Mouse (Mus musculus) C2C12 (cell line): ENCODE measurements around the gene Dido1.

Experiments used
- CEBPB ChIP-seq: IDR thresholded peaks from one replicate; pipeline ENCODE4 v1.6.1; 2011; ENCODE audit warnings: low read depth, mild to moderate bottlenecking, control low read depth, moderate library complexity
- CTCF ChIP-seq: IDR thresholded peaks from one replicate; pipeline ENCODE4 v1.5.1; 2011; ENCODE audit not compliant: control insufficient read depth, insufficient read depth, insufficient read length
- MYOD1 ChIP-seq: IDR thresholded peaks from one replicate; pipeline ENCODE4 v1.6.1; 2011; ENCODE audit warnings: low read depth; ENCODE audit not compliant: control insufficient read depth, insufficient read length
- USF1 ChIP-seq: IDR thresholded peaks from one replicate; pipeline ENCODE4 v1.6.1; 2011; ENCODE audit warnings: low read depth, mild to moderate bottlenecking, control low read depth, moderate library complexity

DNA sequence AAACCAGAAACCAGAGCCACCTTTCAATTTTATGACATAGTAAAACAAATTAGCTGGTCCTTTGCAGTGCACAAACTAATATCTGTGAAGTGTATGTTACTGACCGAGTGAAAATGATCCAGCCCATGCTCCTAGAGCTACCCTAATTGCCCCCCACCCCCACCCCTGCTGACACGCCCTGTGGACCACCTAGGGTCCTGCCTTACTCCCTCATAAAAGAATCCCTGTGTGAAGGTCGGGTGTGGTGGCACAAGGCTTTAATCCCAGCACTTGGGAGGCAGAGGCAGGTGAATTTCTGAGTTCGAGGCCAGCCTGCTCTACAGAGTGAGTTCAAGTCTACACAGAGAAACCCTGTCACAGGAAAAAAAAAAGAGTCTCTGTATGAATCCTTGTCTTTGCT lies 1.7 kb upstream of the Dido1 start:
- TF ChIP-seq CTCF (no peak), MYOD1 (no peak), USF1 (no peak), CEBPB (no peak)
